Mouse (Mus musculus) forebrain, embryonic 16.5 days (tissue): ENCODE results near the gene Timm13. TPM values are rescaled to one million over a fixed set of nuclear protein-coding genes. Genes with fewer than 3 reads are reported as not detected.
A peak's percentile ranks its signal among the peaks of the same experiment; 100 is the strongest.

ENCODE experiments used
- ATAC-seq: fragments of 200-750 bp; cut with Nextera tagmentation; 2 replicates; pipeline ENCODE4 v1.8.0; 2017; ENCODE audit warnings: mild to moderate bottlenecking, moderate library complexity
- H3K27ac ChIP-seq: fragments of 300-500 bp; sonication (generic); 2 replicates; pipeline ENCODE4 v1.5.1; 2014; ENCODE audit warnings: low read length, control low read depth
- H3K27me3 ChIP-seq: fragments of 300-500 bp; sonication (generic); replicated peaks from 2 replicates; pipeline ENCODE4 v1.6.1; 2014; ENCODE audit warnings: low read length; ENCODE audit not compliant: control insufficient read depth, insufficient read depth
- H3K36me3 ChIP-seq: fragments of 300-500 bp; sonication (generic); 2 replicates; pipeline ENCODE4 v1.6.1; 2014; ENCODE audit not compliant: control insufficient read depth, insufficient read depth
- H3K4me1 ChIP-seq: fragments of 300-500 bp; sonication (generic); replicated peaks from 2 replicates; pipeline ENCODE4 v1.6.1; 2014; ENCODE audit warnings: low read length; ENCODE audit not compliant: control insufficient read depth, insufficient read depth
- H3K4me2 ChIP-seq: fragments of 300-500 bp; sonication (generic); 2 replicates; pipeline ENCODE4 v1.6.1; 2014; ENCODE audit warnings: mild to moderate bottlenecking, low read length, control low read depth
- H3K4me3 ChIP-seq: fragments of 300-500 bp; sonication (generic); replicated peaks from 2 replicates; pipeline ENCODE4 v1.5.1; 2014; ENCODE audit warnings: mild to moderate bottlenecking, low read length, control low read depth
- H3K9ac ChIP-seq: fragments of 300-500 bp; sonication (generic); replicated peaks from 2 replicates; pipeline ENCODE4 v1.6.1; 2014; ENCODE audit warnings: low read depth, low read length, control low read depth
- H3K9me3 ChIP-seq: fragments of 300-500 bp; sonication (generic); 2 replicates; pipeline ENCODE4 v1.6.1; 2016; ENCODE audit warnings: low read length; ENCODE audit not compliant: control insufficient read depth
- WGBS: fragments of 180-500 bp; shearing (Covaris S2); extraction: QIAGEN DNeasy Blood & Tissue Kit; methylation state at CpG from one replicate; pipeline ENCODE4 v1.1.7; 2014; 5-methylcytosine and 5-hydroxymethylcytosine counted together
- polyA plus RNA-seq: library from polyadenylated mRNA; unstranded; fragments of >200 nt; fragmentation: Nextera tagmentation; extraction: Ambion mirVana; gene quantifications from 2 replicates; pipeline ENCODE4 v1.2.1, GENCODE M21; 2015

Gene Timm13
- polyA plus RNA-seq, 1 experiment from 2014 or later: 299 TPM

GRCm38 (mm10) chr10:80934136-80934985 is 33.6 kb upstream of the Timm13 start:
- Histone ChIP-seq H3K36me3 (no peaks in the 10 kb centered on the region), H3K9ac (no peak overlapping the region), H3K4me2 (no peak overlapping the region), H3K27ac (no peak overlapping the region), H3K9me3 (no peaks in the 10 kb centered on the region), H3K4me1 (peaks cover 72% of the 10 kb centered on the region), H3K27me3 (peaks cover 38% of the 10 kb centered on the region), H3K4me3 (no peak overlapping the region)
- 31% methylated on average over 14 of the region's 14 CpGs for WGBS
- ATAC-seq: no peak

- no peak for ATAC-seq
- 4% methylated on average over 21 of the region's 21 CpGs for WGBS
- Histone ChIP-seq H3K9me3 (no peaks in the 10 kb centered on the region), H3K27ac (no peak overlapping the region), H3K4me3 (peak overlapping the region; percentile 31), H3K9ac (no peak overlapping the region), H3K36me3 (no peaks in the 10 kb centered on the region), H3K4me2 (peak overlapping the region; percentile 49), H3K4me1 (peaks cover 73% of the 10 kb centered on the region), H3K27me3 (peaks cover 38% of the 10 kb centered on the region)
Observed at GRCm38 (mm10) chr10:80933421-80933979, 32.7 kb upstream of the Timm13 start.

GRCm38 (mm10) chr10:80932700-80933420 is 32.1 kb upstream of the Timm13 start:
- 2% methylated on average over 17 of the region's 17 CpGs for WGBS
- H3K36me3 ChIP-seq: no peaks in the 10 kb centered on the region
- no peak overlapping the region for H3K27ac ChIP-seq
- H3K9me3 ChIP-seq: no peaks in the 10 kb centered on the region
- peaks cover 38% of the 10 kb centered on the region for H3K27me3 ChIP-seq
- no peak for ATAC-seq
- H3K4me1 ChIP-seq: peaks cover 72% of the 10 kb centered on the region
- peak overlapping the region; percentile 49 for H3K4me2 ChIP-seq
- H3K4me3 ChIP-seq: peak overlapping the region; percentile 24
- H3K9ac ChIP-seq: no peak overlapping the region

- Histone ChIP-seq H3K4me1 (peaks cover 65% of the 10 kb centered on the region), H3K27me3 (peaks cover 35% of the 10 kb centered on the region), H3K27ac (no peak overlapping the region), H3K36me3 (no peaks in the 10 kb centered on the region), H3K4me2 (peak overlapping the region; percentile 45), H3K4me3 (peak overlapping the region; percentile 24), H3K9ac (no peak overlapping the region; the same call in 1 of the 2 replicates), H3K9me3 (no peaks in the 10 kb centered on the region)
- WGBS: under 1% methylated on average over 20 of the region's 20 CpGs
- no peak for ATAC-seq
Observed at GRCm38 (mm10) chr10:80932206-80932605, 31.4 kb upstream of the Timm13 start.

- Histone ChIP-seq H3K9me3 (no peaks in the 10 kb centered on the region), H3K27me3 (peaks cover 35% of the 10 kb centered on the region), H3K4me1 (peaks cover 62% of the 10 kb centered on the region), H3K9ac (no peak overlapping the region), H3K4me3 (peak overlapping the region; percentile 24), H3K36me3 (no peaks in the 10 kb centered on the region), H3K27ac (no peak overlapping the region), H3K4me2 (peak overlapping the region; percentile 45)
- ATAC-seq: no peak
- WGBS: under 1% methylated on average over 26 of the region's 26 CpGs
Observed at GRCm38 (mm10) chr10:80931695-80932094, 30.9 kb upstream of the Timm13 start.

GRCm38 (mm10) chr10:80931153-80931671 is 30.4 kb upstream of the Timm13 start:
- H3K4me3 ChIP-seq: peak overlapping the region; percentile 39
- WGBS: under 1% methylated on average over 12 of the region's 14 CpGs
- no peaks in the 10 kb centered on the region for H3K9me3 ChIP-seq
- H3K9ac ChIP-seq: 0 out of 2 replicates have a peak overlapping the region, but pooled peaks have one; percentile 23
- H3K27ac ChIP-seq: no peak overlapping the region
- peaks cover 57% of the 10 kb centered on the region for H3K4me1 ChIP-seq
- ATAC-seq: no peak
- no peaks in the 10 kb centered on the region for H3K36me3 ChIP-seq
- H3K27me3 ChIP-seq: peaks cover 35% of the 10 kb centered on the region
- peak overlapping the region; percentile 68 for H3K4me2 ChIP-seq

- under 1% methylated on average over 45 of the region's 45 CpGs for WGBS
- no peaks in the 10 kb centered on the region for H3K36me3 ChIP-seq
- H3K4me2 ChIP-seq: peak overlapping the region; percentile 68
- peaks cover 33% of the 10 kb centered on the region for H3K27me3 ChIP-seq
- H3K4me3 ChIP-seq: peak overlapping the region; percentile 39
- H3K9ac ChIP-seq: peak overlapping the region; percentile 35
- peaks cover 50% of the 10 kb centered on the region for H3K4me1 ChIP-seq
- no peak overlapping the region for H3K27ac ChIP-seq
- ATAC-seq: no peak; the same call in 1 of the 2 replicates
- no peaks in the 10 kb centered on the region for H3K9me3 ChIP-seq
Observed at GRCm38 (mm10) chr10:80930361-80931152, 29.8 kb upstream of the Timm13 start.

GRCm38 (mm10) chr10:80929299-80930226 is 28.8 kb upstream of the Timm13 start, which contains the start of gene Gadd45b:
Gene Gadd45b (plus strand): TSS chr10:80930073.
- ATAC-seq: peak; percentile 91
- Histone ChIP-seq H3K9ac (peak within 1 kb of the TSS; percentile 88), H3K9me3 (no peaks in the 10 kb centered on the region), H3K4me2 (peak within 1 kb of the TSS; percentile 91), H3K27me3 (peaks cover 32% of the 10 kb centered on the region), H3K27ac (peak within 1 kb of the TSS; percentile 69), H3K4me1 (peaks cover 49% of the 10 kb centered on the region), H3K36me3 (no peaks in the 10 kb centered on the region), H3K4me3 (peak within 1 kb of the TSS; percentile 61)
- WGBS: under 1% methylated on average over 54 of the region's 56 CpGs
